Mouse (Mus musculus): ENCODE results near the gene 2410004B18Rik. TPM values are rescaled to one million over a fixed set of nuclear protein-coding genes. Genes with fewer than 3 reads are reported as not detected.

2410004B18Rik gene
- polyA plus RNA-seq, 1 experiment from 2014 or later: 79.7 TPM

- Histone ChIP-seq H3K9me3 (ENCODE audit: control insufficient read depth, low read length) (no peaks in the 10 kb centered on the region), H3K9ac (no peak overlapping the region), H3K4me2 (replicated peaks) (no peak overlapping the region), H3K4me1 (replicated peaks; ENCODE audit: control insufficient read depth, insufficient read depth, low read length) (peaks cover 8% of the 10 kb centered on the region), H3K27ac (no peak overlapping the region), H3K27me3 (ENCODE audit: control insufficient read depth, insufficient read depth, low read length) (no peaks in the 10 kb centered on the region), H3K4me3 (replicated peaks; ENCODE audit: low read length) (no peak overlapping the region), H3K36me3 (replicated peaks; ENCODE audit: control insufficient read depth, insufficient read depth) (peaks cover 29% of the 10 kb centered on the region)
- no peak for DNase-seq (ENCODE audit: low spot score)
- 82% methylated on average over 7 of the region's 7 CpGs for WGBS
- no peak for ATAC-seq (ENCODE audit: low FRiP score)
Observed at GRCm38 (mm10) chr3:145944348-145944747, 6.5 kb downstream of the 2410004B18Rik start.

GRCm38 (mm10) chr3:145945904-145946303 is 8.1 kb downstream of the 2410004B18Rik start:
- 82% methylated on average over 3 of the region's 3 CpGs for WGBS
- no peak overlapping the region for H3K9ac ChIP-seq
- no peaks in the 10 kb centered on the region for H3K27me3 ChIP-seq (ENCODE audit: control insufficient read depth, insufficient read depth, low read length)
- H3K27ac ChIP-seq: no peak overlapping the region
- H3K36me3 ChIP-seq (replicated peaks; ENCODE audit: control insufficient read depth, insufficient read depth): peaks cover 21% of the 10 kb centered on the region
- H3K4me2 ChIP-seq (replicated peaks): no peak overlapping the region
- no peaks in the 10 kb centered on the region for H3K4me1 ChIP-seq (replicated peaks; ENCODE audit: control insufficient read depth, insufficient read depth, low read length)
- no peaks in the 10 kb centered on the region for H3K9me3 ChIP-seq (ENCODE audit: control insufficient read depth, low read length)
- ATAC-seq (ENCODE audit: low FRiP score) (no peak), DNase-seq (ENCODE audit: low spot score) (no peak)
- H3K4me3 ChIP-seq (replicated peaks; ENCODE audit: low read length): no peak overlapping the region

- Histone ChIP-seq H3K27ac (no peak overlapping the region), H3K9me3 (ENCODE audit: control insufficient read depth, low read length) (no peaks in the 10 kb centered on the region), H3K4me1 (replicated peaks; ENCODE audit: control insufficient read depth, insufficient read depth, low read length) (no peaks in the 10 kb centered on the region), H3K4me3 (replicated peaks; ENCODE audit: low read length) (no peak overlapping the region), H3K4me2 (replicated peaks) (no peak overlapping the region), H3K27me3 (ENCODE audit: control insufficient read depth, insufficient read depth, low read length) (no peaks in the 10 kb centered on the region), H3K9ac (no peak overlapping the region), H3K36me3 (replicated peaks; ENCODE audit: control insufficient read depth, insufficient read depth) (peaks cover 13% of the 10 kb centered on the region)
- ATAC-seq (ENCODE audit: low FRiP score): no peak
- WGBS: 58% methylated on average over 2 of the region's 2 CpGs
- no peak for DNase-seq (ENCODE audit: low spot score)
Observed at GRCm38 (mm10) chr3:145946654-145947053, 8.8 kb downstream of the 2410004B18Rik start.

GRCm38 (mm10) chr3:145947539-145948204 is 9.9 kb downstream of the 2410004B18Rik start:
- H3K4me2 ChIP-seq (replicated peaks): no peak overlapping the region
- H3K36me3 ChIP-seq (replicated peaks; ENCODE audit: control insufficient read depth, insufficient read depth): peaks cover 12% of the 10 kb centered on the region
- no peak for ATAC-seq (ENCODE audit: low FRiP score)
- H3K4me1 ChIP-seq (replicated peaks; ENCODE audit: control insufficient read depth, insufficient read depth, low read length): no peaks in the 10 kb centered on the region
- H3K27ac ChIP-seq: no peak overlapping the region
- WGBS: 32% methylated on average over 6 of the region's 6 CpGs
- H3K9me3 ChIP-seq (ENCODE audit: control insufficient read depth, low read length): no peaks in the 10 kb centered on the region
- no peak overlapping the region for H3K9ac ChIP-seq
- DNase-seq (ENCODE audit: low spot score): no peak
- no peak overlapping the region for H3K4me3 ChIP-seq (replicated peaks; ENCODE audit: low read length)
- no peaks in the 10 kb centered on the region for H3K27me3 ChIP-seq (ENCODE audit: control insufficient read depth, insufficient read depth, low read length)

GRCm38 (mm10) chr3:145950034-145950814 is 12.4 kb downstream of the 2410004B18Rik start:
- no peaks in the 10 kb centered on the region for H3K4me1 ChIP-seq (replicated peaks; ENCODE audit: control insufficient read depth, insufficient read depth, low read length)
- no peaks in the 10 kb centered on the region for H3K9me3 ChIP-seq (ENCODE audit: control insufficient read depth, low read length)
- DNase-seq (ENCODE audit: low spot score) (peak; percentile 80), ATAC-seq (ENCODE audit: low FRiP score) (peak; percentile 81)
- H3K27me3 ChIP-seq (ENCODE audit: control insufficient read depth, insufficient read depth, low read length): no peaks in the 10 kb centered on the region
- H3K36me3 ChIP-seq (replicated peaks; ENCODE audit: control insufficient read depth, insufficient read depth): 0 out of 2 replicates have a peak, but pooled peaks cover 3% of the 10 kb centered on the region
- 0 out of 2 replicates have a peak overlapping the region, but pooled peaks have one; percentile 4 for H3K4me3 ChIP-seq (replicated peaks; ENCODE audit: low read length)
- H3K9ac ChIP-seq: peak overlapping the region; percentile 35
- 9% methylated on average over 15 of the region's 15 CpGs for WGBS
- no peak overlapping the region for H3K27ac ChIP-seq
- peak overlapping the region; percentile 42 for H3K4me2 ChIP-seq (replicated peaks)

- no peak overlapping the region for H3K27ac ChIP-seq
- 51% methylated on average over 5 of the region's 5 CpGs for WGBS
- DNase-seq (ENCODE audit: low spot score) (peak; percentile 24), ATAC-seq (ENCODE audit: low FRiP score) (no peak)
- H3K27me3 ChIP-seq (ENCODE audit: control insufficient read depth, insufficient read depth, low read length): no peaks in the 10 kb centered on the region
- H3K4me2 ChIP-seq (replicated peaks): peak overlapping the region; percentile 42; the same call in 1 of the 2 replicates
- no peak overlapping the region for H3K4me3 ChIP-seq (replicated peaks; ENCODE audit: low read length)
- H3K4me1 ChIP-seq (replicated peaks; ENCODE audit: control insufficient read depth, insufficient read depth, low read length): no peaks in the 10 kb centered on the region
- 0 out of 2 replicates have a peak, but pooled peaks cover under 1% of the 10 kb centered on the region for H3K36me3 ChIP-seq (replicated peaks; ENCODE audit: control insufficient read depth, insufficient read depth)
- no peaks in the 10 kb centered on the region for H3K9me3 ChIP-seq (ENCODE audit: control insufficient read depth, low read length)
- H3K9ac ChIP-seq: no peak overlapping the region
Observed at GRCm38 (mm10) chr3:145950815-145951130, 13.0 kb downstream of the 2410004B18Rik start.

- Histone ChIP-seq H3K4me1 (replicated peaks; ENCODE audit: control insufficient read depth, insufficient read depth, low read length) (no peaks in the 10 kb centered on the region), H3K27ac (no peak overlapping the region), H3K9ac (no peak overlapping the region), H3K4me3 (replicated peaks; ENCODE audit: low read length) (no peak overlapping the region), H3K27me3 (ENCODE audit: control insufficient read depth, insufficient read depth, low read length) (no peaks in the 10 kb centered on the region), H3K36me3 (replicated peaks; ENCODE audit: control insufficient read depth, insufficient read depth) (no peaks in the 10 kb centered on the region), H3K4me2 (replicated peaks) (no peak overlapping the region), H3K9me3 (ENCODE audit: control insufficient read depth, low read length) (no peaks in the 10 kb centered on the region)
- ATAC-seq (ENCODE audit: low FRiP score) (no peak), DNase-seq (ENCODE audit: low spot score) (no peak)
- WGBS: 68% methylated on average over 17 of the region's 17 CpGs
Observed at GRCm38 (mm10) chr3:145951287-145952165, 13.7 kb downstream of the 2410004B18Rik start.

GRCm38 (mm10) chr3:145952945-145953344 is 15.1 kb downstream of the 2410004B18Rik start:
- no peaks in the 10 kb centered on the region for H3K36me3 ChIP-seq (replicated peaks; ENCODE audit: control insufficient read depth, insufficient read depth)
- H3K9ac ChIP-seq: no peak overlapping the region
- ATAC-seq (ENCODE audit: low FRiP score): no peak
- H3K27ac ChIP-seq: no peak overlapping the region
- no peak for DNase-seq (ENCODE audit: low spot score)
- no peaks in the 10 kb centered on the region for H3K27me3 ChIP-seq (ENCODE audit: control insufficient read depth, insufficient read depth, low read length)
- H3K4me2 ChIP-seq (replicated peaks): no peak overlapping the region
- WGBS: 91% methylated on average over 7 of the region's 7 CpGs
- no peaks in the 10 kb centered on the region for H3K9me3 ChIP-seq (ENCODE audit: control insufficient read depth, low read length)
- no peaks in the 10 kb centered on the region for H3K4me1 ChIP-seq (replicated peaks; ENCODE audit: control insufficient read depth, insufficient read depth, low read length)
- H3K4me3 ChIP-seq (replicated peaks; ENCODE audit: low read length): no peak overlapping the region

- WGBS: 87% methylated on average over 2 of the region's 2 CpGs
- Histone ChIP-seq H3K9ac (no peak overlapping the region), H3K27me3 (ENCODE audit: control insufficient read depth, insufficient read depth, low read length) (no peaks in the 10 kb centered on the region), H3K27ac (no peak overlapping the region), H3K4me2 (replicated peaks) (no peak overlapping the region), H3K4me3 (replicated peaks; ENCODE audit: low read length) (no peak overlapping the region), H3K36me3 (replicated peaks; ENCODE audit: control insufficient read depth, insufficient read depth) (no peaks in the 10 kb centered on the region), H3K4me1 (replicated peaks; ENCODE audit: control insufficient read depth, insufficient read depth, low read length) (no peaks in the 10 kb centered on the region), H3K9me3 (ENCODE audit: control insufficient read depth, low read length) (no peaks in the 10 kb centered on the region)
- no peak for DNase-seq (ENCODE audit: low spot score)
- no peak for ATAC-seq (ENCODE audit: low FRiP score)
Observed at GRCm38 (mm10) chr3:145953411-145953810, 15.6 kb downstream of the 2410004B18Rik start.

Measured in hindbrain, embryonic 14.5 days (tissue).